Mouse (Mus musculus) megakaryocyte-erythroid progenitor cell, adult 5-6 weeks (primary cell): ENCODE results near the gene Wdpcp. TPM values are rescaled to one million over a fixed set of nuclear protein-coding genes. Genes with fewer than 3 reads are reported as not detected.
"Not testable (repeated sequence)": the region's sequence is repeated elsewhere in the genome, so short reads cannot be mapped to it uniquely, and the experiment has no call there.

Experiments
- ATAC-seq: replicated peaks from 2 replicates; pipeline ENCODE4 v1.8.0; 2016; ENCODE audit warnings: mild to moderate bottlenecking, inconsistent platforms; ENCODE audit not compliant: severe bottlenecking, poor library complexity, low FRiP score, low TSS enrichment
- total RNA-seq, 2 experiments: library from RNA; stranded (forward) in 1 of 2; stranded (reverse) in 1 of 2; fragments of 200-1000, 215-1000 nt in 1 of 2; fragments of >200 nt in 1 of 2; fragmentation: Nextera tagmentation in 1 of 2; gene quantifications; 2 replicates each; pipeline ENCODE4 v1.2.3; 2014 to 2017

The Wdpcp gene
- 3.4 and 4.3 TPM in 2 replicates for total RNA-seq (2014; fragmentation: Nextera tagmentation)
- total RNA-seq (2017), result 21.0 and 35.9 TPM in 2 replicates

GRCm38 (mm10) chr11:21571700-21572381, at the start of gene Wdpcp, which contains the start of gene Mdh1:
Gene Wdpcp, plus strand, starts transcription at chr11:21572235.
Gene Mdh1, minus strand, starts transcription at chr11:21572367.
- peak; percentile 95 for ATAC-seq

- ATAC-seq, result no peak
Measured at GRCm38 (mm10) chr11:21528676-21529394, 43.2 kb upstream of the Wdpcp start.

- not testable (repeated sequence) for ATAC-seq
Measured at GRCm38 (mm10) chr11:21530856-21531255, 41.2 kb upstream of the Wdpcp start.

- no peak for ATAC-seq
Measured at GRCm38 (mm10) chr11:21540072-21540471, 32.0 kb upstream of the Wdpcp start.

- ATAC-seq, result no peak
Measured at GRCm38 (mm10) chr11:21540622-21541021, 31.4 kb upstream of the Wdpcp start.

GRCm38 (mm10) chr11:21542731-21543130, 29.3 kb upstream of the Wdpcp start:
- ATAC-seq, result no peak

GRCm38 (mm10) chr11:21545021-21545420, 27.0 kb upstream of the Wdpcp start:
- no peak for ATAC-seq

- ATAC-seq, result no peak
Measured at GRCm38 (mm10) chr11:21545951-21546350, 26.1 kb upstream of the Wdpcp start.

GRCm38 (mm10) chr11:21546671-21547070, 25.4 kb upstream of the Wdpcp start:
- ATAC-seq, result no peak

- no peak for ATAC-seq
Measured at GRCm38 (mm10) chr11:21547518-21547917, 24.5 kb upstream of the Wdpcp start.

- ATAC-seq, result no peak
Measured at GRCm38 (mm10) chr11:21549052-21549451, 23.0 kb upstream of the Wdpcp start.

- ATAC-seq, result peak; percentile 73
Measured at GRCm38 (mm10) chr11:21549754-21550153, 22.3 kb upstream of the Wdpcp start.

- ATAC-seq, result peak; percentile 26; the same call in 1 of the 2 replicates
Measured at GRCm38 (mm10) chr11:21550222-21551173, 21.5 kb upstream of the Wdpcp start.

GRCm38 (mm10) chr11:21552049-21552448, 20.0 kb upstream of the Wdpcp start:
- peak; percentile 94 for ATAC-seq

- no peak for ATAC-seq
Measured at GRCm38 (mm10) chr11:21559727-21560126, 12.3 kb upstream of the Wdpcp start.

- ATAC-seq, result no peak
Measured at GRCm38 (mm10) chr11:21561347-21561746, 10.7 kb upstream of the Wdpcp start.

- ATAC-seq, result no peak
Measured at GRCm38 (mm10) chr11:21563617-21564325, 8.3 kb upstream of the Wdpcp start.

- no peak for ATAC-seq
Measured at GRCm38 (mm10) chr11:21564681-21565405, 7.2 kb upstream of the Wdpcp start.
